ENCODE assay signal across 8 mouse cellular contexts in the genomic region with DNA sequence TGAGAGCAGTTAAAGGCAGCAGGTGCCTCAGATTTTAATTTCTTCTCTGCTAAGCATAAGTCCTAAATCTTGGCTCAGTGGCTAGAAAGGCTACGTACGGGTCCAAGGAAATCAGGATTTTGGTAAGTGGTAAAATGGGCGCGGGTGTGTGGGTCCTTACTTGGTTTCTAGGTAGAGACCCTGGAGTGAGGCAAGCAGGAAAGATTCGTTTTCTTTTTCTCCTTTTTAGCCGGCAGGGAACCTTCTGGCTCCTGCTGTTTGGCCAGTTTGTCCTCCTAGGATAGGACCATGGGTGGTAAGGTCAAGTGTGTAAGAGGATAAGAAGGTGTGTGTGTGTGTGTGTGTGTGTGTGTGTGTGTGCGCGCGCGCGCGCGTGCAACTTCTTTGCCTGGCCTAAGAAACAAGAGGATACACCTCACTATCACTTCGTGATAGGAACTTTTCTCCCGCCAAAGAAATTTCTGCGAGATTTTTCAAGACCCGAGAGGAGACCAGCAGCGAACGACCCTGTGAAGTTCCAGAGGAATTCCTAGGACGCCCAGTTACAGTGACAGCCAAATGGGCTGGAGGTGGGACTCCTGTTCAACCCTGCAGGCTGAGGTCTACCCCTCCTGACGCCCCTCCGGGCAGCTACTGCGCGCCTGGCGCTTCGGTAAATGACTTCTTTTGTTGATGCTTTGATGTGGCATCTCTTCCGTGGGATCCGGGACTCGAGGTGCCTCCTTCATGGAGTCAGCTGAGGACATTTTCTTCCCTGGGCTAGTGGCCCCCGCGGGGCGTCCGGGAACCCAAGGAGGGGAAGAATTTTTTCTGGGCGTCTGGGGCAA. TPM values are rescaled to one million over a fixed set of nuclear protein-coding genes. Genes with fewer than 3 reads are reported as not detected.
A peak's percentile ranks its signal among the peaks of the same experiment; 100 is the strongest.
DNase-seq lines count a peak whose midpoint lies in the region; ATAC-seq and TF ChIP-seq lines count a peak whose summit lies in the region.
"Had no signal": no experiment of that assay in that cellular context is flagged by ENCODE, and none has a peak within 500 bp of the region (broad histone marks: within the 10 kb centered on the region; RNA-seq: fewer than 3 reads in every experiment).

No protein-coding gene starts in this region.

- H3K4me3 ChIP-seq in liver, embryonic 11.5 days (ENCODE audit: low read depth, low read length) = no peak overlapping the region
- no peak overlapping the region; the same call in 1 of the 2 replicates for H3K4me3 ChIP-seq in forebrain, embryonic 15.5 days
- peak overlapping the region; percentile 10; the same call in 1 of the 2 replicates for H3K4me3 ChIP-seq in midbrain, embryonic 14.5 days (replicated peaks; ENCODE audit: low read depth, low read length)
- no peak overlapping the region for H3K4me3 ChIP-seq in lung, adult 2 months (replicated peaks; ENCODE audit: extremely low read depth, low read depth, low read length)

- H3K27ac ChIP-seq in liver, embryonic 11.5 days (ENCODE audit: low read depth, low read length) = no peak overlapping the region
- H3K27ac ChIP-seq in forebrain, embryonic 15.5 days (replicated peaks) = no peak overlapping the region
- H3K27ac ChIP-seq in midbrain, embryonic 14.5 days (replicated peaks; ENCODE audit: low read depth, low read length) = no peak overlapping the region

- 2% methylated on average over 34 of the region's 34 CpGs for WGBS in liver, embryonic 11.5 days
- 1% methylated on average over 34 of the region's 34 CpGs for WGBS in forebrain, embryonic 15.5 days
- under 1% methylated on average over 34 of the region's 34 CpGs for WGBS in midbrain, embryonic 14.5 days
- 2% methylated on average over 34 of the region's 34 CpGs for WGBS in lung, adult 2 months

- peaks cover 8% of the 10 kb centered on the region; the same call in 1 of the 2 replicates for H3K4me1 ChIP-seq in liver, embryonic 11.5 days (replicated peaks; ENCODE audit: control insufficient read depth, insufficient read depth, low read length)
- H3K4me1 ChIP-seq in forebrain, embryonic 15.5 days = peaks cover 62% of the 10 kb centered on the region
- H3K4me1 ChIP-seq in midbrain, embryonic 14.5 days (ENCODE audit: control insufficient read depth, insufficient read depth, low read length) = peaks cover 29% of the 10 kb centered on the region
- peaks cover 9% of the 10 kb centered on the region for H3K4me1 ChIP-seq in lung, adult 2 months (ENCODE audit: control insufficient read depth, insufficient read depth, low read length)

- no peaks in the 10 kb centered on the region for H3K9me3 ChIP-seq in liver, embryonic 11.5 days (ENCODE audit: control insufficient read depth, low read length)
- no peaks in the 10 kb centered on the region for H3K9me3 ChIP-seq in forebrain, embryonic 15.5 days
- H3K9me3 ChIP-seq in midbrain, embryonic 14.5 days (ENCODE audit: control insufficient read depth, low read length) = no peaks in the 10 kb centered on the region

- TF ChIP-seq POLR2A in lung, adult 2 months (IDR thresholded peaks at IDR 0.05; ENCODE audit: borderline replicate concordance, extremely low read depth, low read depth, low read length) = no peak

- no peak for TF ChIP-seq CTCF in lung, adult 2 months (IDR thresholded peaks at IDR 0.05; ENCODE audit: insufficient read depth, low read length)

- peaks cover 95% of the 10 kb centered on the region for H3K27me3 ChIP-seq in liver, embryonic 11.5 days (replicated peaks; ENCODE audit: control insufficient read depth, insufficient read depth, low read length)
- H3K27me3 ChIP-seq in forebrain, embryonic 15.5 days = peaks cover 72% of the 10 kb centered on the region
- H3K27me3 ChIP-seq in midbrain, embryonic 14.5 days (ENCODE audit: control insufficient read depth, insufficient read depth, low read length) = peaks cover 78% of the 10 kb centered on the region

- H3K36me3 ChIP-seq in liver, embryonic 11.5 days (ENCODE audit: control insufficient read depth, insufficient read depth, low read length) = no peaks in the 10 kb centered on the region
- no peaks in the 10 kb centered on the region for H3K36me3 ChIP-seq in forebrain, embryonic 15.5 days
- no peaks in the 10 kb centered on the region for H3K36me3 ChIP-seq in midbrain, embryonic 14.5 days (ENCODE audit: control insufficient read depth, insufficient read depth, low read length)

- peak; percentile 35 for DNase-seq in liver, embryonic 11.5 days (ENCODE audit: low spot score)
- no peak for DNase-seq in liver
- peak; percentile 35 for DNase-seq in embryo, embryonic 9.5 days (ENCODE audit: extremely low spot score)
- peak; percentile 42 for DNase-seq in midbrain, embryonic 14.5 days
- no peak for DNase-seq in lung, adult 2 months
- no peak for DNase-seq in lung, postnatal 14 days
- DNase-seq: kidney, postnatal 14 days had no signal

- no peak for ATAC-seq in liver, embryonic 11.5 days (replicated peaks; ENCODE audit: low FRiP score)
- no peak for ATAC-seq in forebrain, embryonic 15.5 days (replicated peaks)
- no peak for ATAC-seq in midbrain, embryonic 14.5 days (ENCODE audit: low FRiP score, low TSS enrichment)

- no peak overlapping the region for H3K4me2 ChIP-seq in liver, embryonic 11.5 days
- H3K4me2 ChIP-seq in forebrain, embryonic 15.5 days (replicated peaks) = peak overlapping the region; percentile 11; the same call in 1 of the 2 replicates
- peak overlapping the region; percentile 33 for H3K4me2 ChIP-seq in midbrain, embryonic 14.5 days (ENCODE audit: low read length)

- H3K9ac ChIP-seq in liver, embryonic 11.5 days (ENCODE audit: low read depth, low read length) = no peak overlapping the region
- no peak overlapping the region for H3K9ac ChIP-seq in forebrain, embryonic 15.5 days (replicated peaks)
- H3K9ac ChIP-seq in midbrain, embryonic 14.5 days (replicated peaks; ENCODE audit: low read length) = no peak overlapping the region

RNA-seq across cellular contexts. Expression of gene Foxb2, which starts 2.2 kb away (rescaled TPM):
- polyA plus RNA-seq in liver, embryonic 11.5 days (2014; fragmentation: Nextera tagmentation; extraction: Ambion mirVana) = not detected in 2 replicates
- polyA plus RNA-seq in forebrain, embryonic 15.5 days (2015; fragmentation: Nextera tagmentation; extraction: Ambion mirVana) = 0.11 TPM in 1 of 2 replicates, not detected in the other
- not detected in 2 replicates for polyA plus RNA-seq in midbrain, embryonic 14.5 days (2014; fragmentation: Nextera tagmentation; extraction: Ambion mirVana)
- polyA plus RNA-seq in lung, adult 2 months (2012; rRNA removed) = not detected in 2 replicates

Comparison
In these comparisons a context has a peak if more than half of its experiments do, and no peak if none do; other contexts are left out.
1. DNase-seq: peak in liver, embryonic 11.5 days (single experiment), embryo, embryonic 9.5 days (single experiment) and midbrain, embryonic 14.5 days (single experiment); none in liver (single experiment), lung, adult 2 months (single experiment) and lung, postnatal 14 days (single experiment).